Mouse (Mus musculus): ENCODE measurements at regions not wholly inside any gene's neighbourhood (a gene's known extent, or its start where the extent isn't known, plus 50 kb on each side); places are given as distances from the start of the nearest gene placed in this dataset.

DNA sequence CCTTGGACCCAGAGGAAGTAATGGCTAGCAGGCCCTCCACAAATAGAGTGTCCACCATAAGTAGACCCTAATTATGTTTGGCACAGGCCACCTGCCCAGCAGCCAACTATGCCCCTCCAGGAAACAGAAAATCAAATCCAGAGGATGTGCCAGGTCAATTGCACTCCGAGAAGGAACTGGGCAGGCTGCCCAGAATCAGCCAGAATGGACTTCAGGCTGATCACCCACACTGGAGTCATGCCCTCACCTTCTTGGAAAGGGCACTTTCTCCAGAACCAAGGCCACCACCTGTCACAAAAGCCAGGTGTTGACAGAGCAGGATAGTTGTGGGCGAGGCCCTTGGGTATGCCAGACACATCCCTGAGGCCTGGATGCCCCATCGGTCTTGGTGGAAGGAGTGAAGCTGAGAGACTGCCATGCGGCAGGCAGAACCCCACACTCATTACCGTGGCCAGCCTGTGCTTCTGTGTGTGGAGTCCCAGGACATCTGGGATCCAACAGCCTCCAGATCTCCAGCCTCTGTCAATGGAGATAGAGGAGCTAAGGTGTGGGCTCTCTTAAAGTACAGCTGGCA lies 87.0 kb upstream of the Mgme1 start:
- TF ChIP-seq CTCF (IDR thresholded peaks at IDR 0.05 in 2 of 3, conservative IDR thresholded peaks at IDR 0.05 in 1 of 3; ENCODE audit: control insufficient read depth in 1 of 3, insufficient read depth in 1 of 3, low read depth in 2 of 3, low read length in 3 of 3, poor library complexity in 1 of 3, severe bottlenecking in 1 of 3) (no peak), ZC3H11A (IDR thresholded peaks at IDR 0.05; ENCODE audit: low read depth, low read length) (no peak), BHLHE40 (IDR thresholded peaks at IDR 0.05; ENCODE audit: borderline replicate concordance, low read depth, low read length) (no peak), USF2 (IDR thresholded peaks at IDR 0.05; ENCODE audit: borderline replicate concordance in 1 of 2, insufficient read depth in 1 of 2, low read depth in 1 of 2, low read length in 2 of 2) (no peak), MYB (IDR thresholded peaks at IDR 0.05; ENCODE audit: low read depth, low read length) (no peak), ELF1 (IDR thresholded peaks at IDR 0.05; ENCODE audit: low read depth, low read length) (no peak), GABPA (IDR thresholded peaks at IDR 0.05; ENCODE audit: low read depth, low read length) (no peak), JUND (IDR thresholded peaks at IDR 0.05; ENCODE audit: low read depth, low read length) (no peak), SIN3A (IDR thresholded peaks at IDR 0.05; ENCODE audit: low read length) (no peak), MAZ (IDR thresholded peaks at IDR 0.05; ENCODE audit: low read depth, low read length) (no peak), TCF12 (IDR thresholded peaks at IDR 0.05; ENCODE audit: low read depth, low read length) (no peak), MAFK (IDR thresholded peaks at IDR 0.05; ENCODE audit: borderline replicate concordance, low read depth, low read length) (no peak)

GRCm38 (mm10) chr2:144185175-144185574 lies 85.3 kb upstream of the Mgme1 start:
- H3K4me3 ChIP-seq (ENCODE audit: control insufficient read depth in 1 of 2, insufficient read depth in 1 of 2, low read depth in 2 of 2, low read length in 2 of 2), result no peak overlapping the region
- peaks cover 0 to 8% of the 10 kb centered on the region in 2 experiments; a peak in 1 of 4 replicates for H3K4me1 ChIP-seq (ENCODE audit: control insufficient read depth in 1 of 2, insufficient read depth in 2 of 2, low read length in 2 of 2)

More for the DNA sequence above, 87.0 kb upstream of the Mgme1 start:
- Histone ChIP-seq H3K4me1 (ENCODE audit: control insufficient read depth in 1 of 2, insufficient read depth in 2 of 2, low read length in 2 of 2) (peaks cover 0 to 8% of the 10 kb centered on the region in 2 experiments; a peak in 1 of 4 replicates), H3K27ac (ENCODE audit: control insufficient read depth, low read depth, low read length) (no peak overlapping the region), H3K4me3 (ENCODE audit: control insufficient read depth in 1 of 2, insufficient read depth in 1 of 2, low read depth in 2 of 2, low read length in 2 of 2) (no peak overlapping the region), H3K36me3 (ENCODE audit: control insufficient read depth in 1 of 2, insufficient read depth in 2 of 2, low read length in 2 of 2) (no peaks in the 10 kb centered on the region), H3K9ac (ENCODE audit: control insufficient read depth, low read depth, low read length, poor library complexity, severe bottlenecking) (no peak overlapping the region), H3K79me2 (ENCODE audit: control insufficient read depth, insufficient read depth, low read length, poor library complexity) (no peaks in the 10 kb centered on the region), H3K9me3 (replicated peaks; ENCODE audit: insufficient read depth, low read length) (no peaks in the 10 kb centered on the region), H3K27me3 (ENCODE audit: control insufficient read depth in 1 of 2, insufficient read depth in 2 of 2, low read length in 2 of 2) (0 out of 4 replicates have a peak, but pooled peaks cover 0 to 1% of the 10 kb centered on the region in 2 experiments)
- no peak for DNase-seq (ENCODE audit: low read depth, low spot score)

More at GRCm38 (mm10) chr2:144185175-144185574, 85.3 kb upstream of the Mgme1 start:
- DNase-seq (ENCODE audit: low read depth, low spot score), result no peak
- TF ChIP-seq ELF1 (IDR thresholded peaks at IDR 0.05; ENCODE audit: low read depth, low read length), result no peak
- TF ChIP-seq UBTF (IDR thresholded peaks at IDR 0.05; ENCODE audit: borderline replicate concordance, insufficient read depth, low read depth, low read length), result no peak
- TF ChIP-seq CHD2 (IDR thresholded peaks at IDR 0.05; ENCODE audit: low read length), result no peak
- TF ChIP-seq HCFC1 (IDR thresholded peaks at IDR 0.05; ENCODE audit: low read depth, low read length), result no peak
- no peak for TF ChIP-seq NELFE (IDR thresholded peaks at IDR 0.05; ENCODE audit: low read depth, low read length)
- TF ChIP-seq ZC3H11A (IDR thresholded peaks at IDR 0.05; ENCODE audit: low read depth, low read length), result no peak
- no peak for TF ChIP-seq USF2 (IDR thresholded peaks at IDR 0.05; ENCODE audit: borderline replicate concordance in 1 of 2, insufficient read depth in 1 of 2, low read depth in 1 of 2, low read length in 2 of 2)
- no peak for TF ChIP-seq USF1 (IDR thresholded peaks at IDR 0.05; ENCODE audit: low read depth, low read length)
- no peak for TF ChIP-seq CHD1 (IDR thresholded peaks at IDR 0.05; ENCODE audit: low read depth, low read length)
- TF ChIP-seq ZNF384 (IDR thresholded peaks at IDR 0.05; ENCODE audit: low read depth, low read length), result no peak
- no peak for TF ChIP-seq POLR2A (IDR thresholded peaks at IDR 0.05; ENCODE audit: control insufficient read depth in 1 of 2, insufficient read depth in 1 of 2, low read depth in 1 of 2, low read length in 2 of 2, poor library complexity in 1 of 2)
- TF ChIP-seq JUND (IDR thresholded peaks at IDR 0.05; ENCODE audit: low read depth, low read length), result no peak
- TF ChIP-seq NRF1 (IDR thresholded peaks at IDR 0.05; ENCODE audit: insufficient read depth, low read depth, low read length, poor library complexity, severe bottlenecking), result no peak
- Histone ChIP-seq H3K79me2 (ENCODE audit: control insufficient read depth, insufficient read depth, low read length, poor library complexity) (no peaks in the 10 kb centered on the region), H3K9me3 (replicated peaks; ENCODE audit: insufficient read depth, low read length) (no peaks in the 10 kb centered on the region), H3K27ac (ENCODE audit: control insufficient read depth, low read depth, low read length) (no peak overlapping the region), H3K36me3 (ENCODE audit: control insufficient read depth in 1 of 2, insufficient read depth in 2 of 2, low read length in 2 of 2) (no peaks in the 10 kb centered on the region), H3K27me3 (ENCODE audit: control insufficient read depth in 1 of 2, insufficient read depth in 2 of 2, low read length in 2 of 2) (peaks cover 2 to 3% of the 10 kb centered on the region in 2 experiments; a peak in 3 of 4 replicates), H3K9ac (ENCODE audit: control insufficient read depth, low read depth, low read length, poor library complexity, severe bottlenecking) (no peak overlapping the region)
